Mouse (Mus musculus) induced T-regulatory cell, adult 2 months (primary cell): Measurements from ENCODE around the gene Dolpp1.
A peak's percentile ranks its signal among the peaks of the same experiment; 100 is the strongest.

Source experiments
- DNase-seq: peaks from one replicate; pipeline ENCODE4 v3.0.0-alpha.2; 2012; ENCODE audit warnings: low read depth

The Dolpp1 gene

DNA sequence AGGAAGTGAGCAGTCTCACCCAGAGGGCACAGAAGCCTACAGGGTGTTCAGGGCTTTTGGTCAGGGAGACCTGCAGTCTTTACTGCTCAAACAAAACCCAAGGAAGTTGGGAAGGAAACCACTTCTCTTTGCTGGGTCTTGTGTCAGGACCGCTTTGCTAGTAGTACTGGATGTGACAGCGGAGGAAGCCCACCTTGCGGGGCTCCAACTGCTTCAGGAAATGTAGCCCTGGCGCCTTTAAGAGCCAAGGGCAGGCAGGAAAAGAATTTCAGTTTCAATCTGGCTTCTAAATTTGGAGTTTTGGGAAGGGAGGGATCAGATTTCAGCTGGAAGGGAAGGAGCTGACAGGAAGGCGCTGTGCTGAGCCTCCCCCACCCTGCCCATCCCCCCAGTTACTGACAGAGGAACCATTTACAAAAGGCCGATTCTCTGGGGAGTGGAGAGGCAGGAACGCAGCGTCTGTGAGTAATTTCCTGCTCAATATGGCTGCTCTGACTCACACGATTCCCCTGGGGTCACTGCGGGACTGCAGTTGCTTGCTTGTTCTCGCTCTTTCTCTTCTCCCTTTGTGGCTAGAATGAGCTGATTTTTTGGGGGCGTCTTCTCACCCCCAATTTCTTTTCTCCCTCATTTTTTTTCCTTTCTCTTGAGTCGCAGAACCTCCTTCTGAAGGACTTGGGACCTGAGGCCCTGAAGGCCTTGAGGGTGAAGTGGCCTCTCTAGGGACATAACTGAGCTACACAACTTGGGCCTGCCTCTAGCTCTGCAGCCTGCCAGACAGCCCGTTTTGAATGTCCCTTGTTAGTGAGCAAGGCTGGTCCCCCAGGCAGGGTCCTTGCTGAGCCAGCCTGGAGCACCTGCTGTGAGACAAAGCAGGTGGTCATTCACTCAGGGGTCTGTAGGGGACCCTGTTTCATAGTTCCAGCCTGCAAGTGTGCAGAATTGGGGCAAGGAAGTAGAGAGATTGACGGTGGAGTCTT lies 49.8 kb downstream of the Dolpp1 start:
- DNase-seq, result peak; percentile 86

DNA sequence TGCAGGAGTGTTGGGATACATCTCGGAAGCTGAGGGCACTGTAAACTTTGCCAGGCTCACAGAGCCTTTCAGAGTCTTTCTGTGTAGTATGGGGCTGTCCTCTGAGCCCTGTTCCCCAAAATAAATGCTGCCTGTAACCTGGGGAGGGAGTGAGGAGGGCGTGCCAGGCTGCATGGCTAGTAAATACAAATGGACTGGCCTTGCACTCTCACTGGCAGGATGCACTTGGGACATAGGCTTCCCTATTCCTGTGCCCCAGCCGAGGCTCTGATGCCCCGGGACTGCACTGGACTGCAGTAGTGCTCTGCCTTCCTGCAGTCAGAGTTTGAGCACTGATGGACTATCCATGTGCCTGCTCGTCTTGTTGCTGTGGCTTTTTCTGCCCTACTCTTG lies 50.4 kb downstream of the Dolpp1 start:
- DNase-seq, result no peak

DNA sequence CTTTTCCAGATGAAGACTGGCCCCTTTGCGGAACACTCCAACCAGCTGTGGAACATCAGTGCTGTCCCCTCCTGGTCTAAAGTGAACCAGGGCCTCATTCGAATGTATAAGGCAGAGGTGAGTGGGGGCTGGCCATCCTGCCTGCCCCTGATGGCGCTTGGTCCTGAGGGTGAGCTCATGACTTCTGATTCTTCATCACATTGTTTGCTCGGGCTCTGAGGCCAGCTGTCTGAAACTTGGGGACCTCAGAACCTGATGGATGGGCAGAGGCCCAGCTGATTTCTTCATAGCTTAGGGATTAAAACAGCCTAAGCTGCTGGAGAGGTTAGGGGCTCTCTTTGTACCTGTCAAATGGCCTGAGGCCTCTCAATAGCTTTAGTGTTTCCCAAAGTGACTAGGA lies 51.2 kb downstream of the Dolpp1 start:
- no peak for DNase-seq

DNA sequence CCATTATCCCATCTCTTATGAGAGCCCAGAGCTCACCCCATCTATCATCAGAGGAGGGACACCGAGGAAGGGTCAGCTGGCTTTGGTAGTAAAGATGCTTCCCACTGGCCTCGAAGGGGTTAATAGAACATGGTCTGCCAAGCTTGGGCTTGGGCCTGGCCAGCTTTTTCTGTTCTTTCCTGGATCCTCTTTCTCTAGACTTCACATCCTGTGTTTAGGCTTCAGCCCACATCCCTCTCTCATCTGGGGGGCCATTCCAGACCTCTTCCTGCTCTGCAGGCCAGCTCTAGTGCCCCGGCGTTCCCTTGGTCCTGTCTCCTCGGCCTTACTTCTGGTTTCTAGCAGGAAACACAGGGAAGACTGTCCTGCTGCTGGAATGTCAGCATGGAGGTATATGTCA lies 52.0 kb downstream of the Dolpp1 start:
- no peak for DNase-seq

DNA sequence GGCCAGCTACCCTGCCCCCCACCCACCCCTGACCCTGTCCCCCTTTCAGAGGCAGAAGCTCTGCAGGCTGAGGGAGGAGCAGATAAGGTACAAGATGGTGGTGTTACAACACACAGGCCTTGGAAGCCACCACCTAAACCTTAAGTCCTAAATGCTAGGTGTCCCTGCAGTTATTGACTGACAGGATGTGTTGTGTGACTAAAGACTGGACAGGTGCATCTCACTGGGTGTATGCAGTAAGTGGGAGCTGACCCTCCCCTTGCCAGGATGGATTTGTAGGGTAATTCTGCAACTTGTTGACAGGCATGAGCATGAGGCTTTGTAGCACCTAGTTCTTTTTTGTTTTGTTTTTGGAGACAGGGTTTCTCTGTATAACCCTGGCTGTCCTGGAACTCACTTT lies 52.4 kb downstream of the Dolpp1 start:
- DNase-seq, result no peak

DNA sequence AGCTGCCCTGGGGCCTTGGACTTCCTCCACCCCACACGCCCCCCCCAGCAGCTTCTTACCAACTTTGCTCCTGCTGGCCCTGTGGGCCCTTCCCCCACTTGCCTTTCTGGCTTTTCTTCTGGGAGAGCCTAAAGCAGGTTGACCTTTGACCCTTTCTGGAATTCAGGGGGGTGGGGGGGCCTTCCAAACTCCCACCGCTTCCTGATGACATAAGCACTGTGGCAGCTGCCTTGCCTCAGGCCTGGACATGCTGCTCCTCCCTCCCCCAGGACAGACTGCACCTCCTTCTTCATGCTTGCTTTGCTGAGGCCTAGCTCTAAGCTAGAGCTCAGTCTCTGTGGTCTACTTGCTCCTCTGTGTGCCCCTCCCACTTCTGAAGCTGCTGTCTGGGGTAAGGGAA lies 53.3 kb downstream of the Dolpp1 start:
- no peak for DNase-seq

DNA sequence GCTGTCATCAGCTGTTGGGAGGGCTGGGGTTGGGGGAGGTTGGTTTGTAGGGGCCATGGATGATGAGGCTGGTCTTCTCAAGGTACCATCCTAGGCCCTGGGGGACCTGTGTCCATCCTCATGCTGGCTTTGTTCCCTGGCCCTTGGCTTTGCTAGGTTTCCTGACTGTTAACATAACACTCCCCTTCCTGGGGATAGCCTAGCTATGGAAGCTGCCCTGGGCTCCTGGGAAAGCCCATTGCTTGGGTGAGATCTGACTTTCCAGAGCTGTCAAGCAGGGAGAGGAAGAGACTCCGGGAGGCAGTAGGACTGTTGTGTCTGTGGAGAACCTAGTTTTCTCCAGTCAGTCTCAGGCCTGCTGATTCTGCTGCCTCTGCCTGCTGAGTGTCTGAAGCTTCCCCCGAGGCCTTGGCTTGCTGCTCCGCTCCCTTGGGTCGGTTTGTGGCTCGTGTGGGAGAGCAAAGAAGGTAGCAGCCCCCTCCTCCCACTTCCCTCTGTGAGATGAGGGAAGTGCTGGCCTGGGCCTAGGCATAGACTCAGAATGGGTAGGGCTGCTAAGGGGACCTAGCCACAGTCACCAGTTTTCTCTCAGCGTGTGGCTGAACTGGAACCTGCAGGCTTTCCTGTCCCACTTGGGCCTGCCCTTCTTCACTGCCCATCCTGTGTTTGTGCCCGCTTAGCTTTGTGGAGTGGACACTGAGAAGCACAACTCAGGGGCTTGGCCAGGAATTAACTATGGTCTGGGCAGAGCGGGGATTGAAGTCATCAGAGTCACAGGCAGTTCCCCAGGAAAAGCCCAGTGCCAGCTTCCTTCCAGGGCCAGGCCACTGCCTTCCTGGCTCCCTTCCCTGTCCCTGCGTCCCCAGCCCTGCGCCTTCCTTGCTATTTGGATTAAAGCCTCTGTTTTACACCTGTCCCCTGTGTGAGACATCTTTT lies 55.1 kb downstream of the Dolpp1 start:
- DNase-seq, result no peak

DNA sequence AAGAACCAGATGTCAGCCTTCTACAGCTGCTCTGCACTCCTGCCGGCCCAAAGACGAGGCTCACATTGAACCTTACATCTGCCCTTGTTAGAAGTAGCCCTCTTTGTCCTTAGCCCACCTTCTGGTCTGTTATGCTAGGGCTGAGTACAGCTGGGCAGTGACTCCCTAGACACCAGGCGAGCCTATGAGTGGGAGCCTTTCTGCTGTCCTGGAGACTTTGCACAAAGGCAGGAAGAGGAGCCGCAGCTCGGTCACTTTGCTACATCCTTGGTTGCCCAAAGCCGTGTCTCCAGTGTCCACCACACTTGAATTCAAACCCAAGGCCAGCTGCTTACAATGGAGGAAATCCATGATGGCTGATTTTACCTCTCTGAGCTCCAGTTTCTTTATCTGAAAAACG lies 56.3 kb downstream of the Dolpp1 start:
- DNase-seq, result no peak
